Mouse (Mus musculus) hindbrain, embryonic 15.5 days (tissue): ENCODE data around the gene Epn3. TPM values are rescaled to one million over a fixed set of nuclear protein-coding genes. Genes with fewer than 3 reads are reported as not detected.
A peak's percentile ranks its signal among the peaks of the same experiment; 100 is the strongest.

Experiments used
- ATAC-seq: fragments of 200-750 bp; cut with Nextera tagmentation; 2 replicates; pipeline ENCODE4 v1.8.0; 2017; ENCODE audit warnings: low read depth, moderate number of reproducible peaks, moderate TSS enrichment; ENCODE audit not compliant: low FRiP score
- H3K27ac ChIP-seq: fragments of 300-500 bp; sonication (generic); replicated peaks from 2 replicates; pipeline ENCODE4 v1.5.1; 2015; ENCODE audit warnings: mild to moderate bottlenecking, inconsistent platforms
- H3K27me3 ChIP-seq: fragments of 300-500 bp; sonication (generic); 2 replicates; pipeline ENCODE4 v1.6.1; 2015; ENCODE audit warnings: control low read depth, inconsistent platforms
- H3K36me3 ChIP-seq: fragments of 300-500 bp; sonication (generic); 2 replicates; pipeline ENCODE4 v1.6.1; 2015; ENCODE audit warnings: control low read depth, inconsistent platforms
- H3K4me1 ChIP-seq: fragments of 300-500 bp; sonication (generic); replicated peaks from 2 replicates; pipeline ENCODE4 v1.6.1; 2015; ENCODE audit warnings: control low read depth, inconsistent platforms
- H3K4me2 ChIP-seq: fragments of 300-500 bp; sonication (generic); 2 replicates; pipeline ENCODE4 v1.6.1; 2015; ENCODE audit warnings: moderate library complexity, mild to moderate bottlenecking, inconsistent platforms
- H3K4me3 ChIP-seq: fragments of 300-500 bp; sonication (generic); 2 replicates; pipeline ENCODE4 v1.5.1; 2015; ENCODE audit warnings: mild to moderate bottlenecking, inconsistent platforms
- H3K9ac ChIP-seq: fragments of 300-500 bp; sonication (generic); 2 replicates; pipeline ENCODE4 v1.6.1; 2015; ENCODE audit warnings: inconsistent platforms
- H3K9me3 ChIP-seq: fragments of 300-500 bp; sonication (generic); 2 replicates; pipeline ENCODE4 v1.6.1; 2016; ENCODE audit warnings: control low read depth, inconsistent platforms
- WGBS: fragments of 180-500 bp; shearing (Covaris S2); methylation state at CpG from one replicate; pipeline ENCODE4 v1.1.7; 2015; 5-methylcytosine and 5-hydroxymethylcytosine counted together
- polyA plus RNA-seq: library from polyadenylated mRNA; unstranded; fragments of >200 nt; fragmentation: Nextera tagmentation; extraction: Ambion mirVana; gene quantifications from 2 replicates; pipeline ENCODE4 v1.2.1, GENCODE M21; 2015

Gene Epn3
- polyA plus RNA-seq, 1 experiment from 2014 or later = 2.5 TPM

DNA sequence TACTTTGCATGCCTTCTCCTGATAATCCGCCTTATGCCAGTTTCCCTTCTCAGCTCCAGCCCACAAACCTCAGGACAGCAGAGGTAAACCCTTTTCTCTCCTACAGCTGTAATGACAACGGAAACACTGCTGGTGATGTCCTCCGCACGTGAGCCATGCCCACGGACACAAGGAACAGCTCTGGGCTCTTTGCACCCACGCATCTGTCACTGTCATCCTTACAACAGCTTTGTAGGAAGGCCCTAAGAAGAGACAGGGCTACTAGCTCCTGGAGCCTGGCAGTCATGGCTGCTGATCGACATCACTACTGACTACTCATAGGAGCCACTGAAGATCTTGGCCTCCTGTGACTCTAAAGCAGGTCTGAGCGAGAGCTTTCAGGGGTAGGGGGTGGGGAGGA is 33.4 kb upstream of the Epn3 start:
- no peaks in the 10 kb centered on the region for H3K36me3 ChIP-seq
- H3K9me3 ChIP-seq = no peaks in the 10 kb centered on the region
- no peak for ATAC-seq
- no peak overlapping the region for H3K9ac ChIP-seq
- WGBS = 65% methylated on average over 8 of the region's 8 CpGs
- H3K4me3 ChIP-seq = no peak overlapping the region
- no peak overlapping the region for H3K27ac ChIP-seq
- H3K4me1 ChIP-seq = no peaks in the 10 kb centered on the region
- no peak overlapping the region for H3K4me2 ChIP-seq
- no peaks in the 10 kb centered on the region for H3K27me3 ChIP-seq

DNA sequence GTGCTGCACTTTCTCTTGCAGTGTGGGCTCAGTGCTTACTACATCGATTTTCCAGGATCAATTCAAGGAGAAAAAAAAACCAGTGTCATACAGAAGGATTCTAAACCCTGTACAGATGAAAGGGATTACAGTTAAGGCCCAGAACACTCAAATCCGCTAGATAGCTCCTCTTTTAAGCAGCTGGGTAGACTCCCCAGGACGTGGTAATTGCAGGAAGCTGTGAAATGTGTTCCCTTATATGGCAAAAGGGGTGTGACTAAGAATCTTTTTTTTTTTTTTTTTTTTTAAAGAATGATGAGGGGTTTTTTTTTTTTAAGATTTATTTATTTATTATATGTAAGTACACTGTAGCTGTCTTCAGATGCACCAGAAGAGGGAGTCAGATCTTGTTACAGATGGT is 29.1 kb upstream of the Epn3 start:
- H3K27ac ChIP-seq = no peak overlapping the region
- no peaks in the 10 kb centered on the region for H3K9me3 ChIP-seq
- ATAC-seq = no peak
- no peak overlapping the region for H3K4me3 ChIP-seq
- H3K9ac ChIP-seq = no peak overlapping the region
- 56% methylated on average over 3 of the region's 3 CpGs for WGBS
- H3K27me3 ChIP-seq = no peaks in the 10 kb centered on the region
- H3K4me2 ChIP-seq = no peak overlapping the region
- H3K4me1 ChIP-seq = no peaks in the 10 kb centered on the region
- no peaks in the 10 kb centered on the region for H3K36me3 ChIP-seq

DNA sequence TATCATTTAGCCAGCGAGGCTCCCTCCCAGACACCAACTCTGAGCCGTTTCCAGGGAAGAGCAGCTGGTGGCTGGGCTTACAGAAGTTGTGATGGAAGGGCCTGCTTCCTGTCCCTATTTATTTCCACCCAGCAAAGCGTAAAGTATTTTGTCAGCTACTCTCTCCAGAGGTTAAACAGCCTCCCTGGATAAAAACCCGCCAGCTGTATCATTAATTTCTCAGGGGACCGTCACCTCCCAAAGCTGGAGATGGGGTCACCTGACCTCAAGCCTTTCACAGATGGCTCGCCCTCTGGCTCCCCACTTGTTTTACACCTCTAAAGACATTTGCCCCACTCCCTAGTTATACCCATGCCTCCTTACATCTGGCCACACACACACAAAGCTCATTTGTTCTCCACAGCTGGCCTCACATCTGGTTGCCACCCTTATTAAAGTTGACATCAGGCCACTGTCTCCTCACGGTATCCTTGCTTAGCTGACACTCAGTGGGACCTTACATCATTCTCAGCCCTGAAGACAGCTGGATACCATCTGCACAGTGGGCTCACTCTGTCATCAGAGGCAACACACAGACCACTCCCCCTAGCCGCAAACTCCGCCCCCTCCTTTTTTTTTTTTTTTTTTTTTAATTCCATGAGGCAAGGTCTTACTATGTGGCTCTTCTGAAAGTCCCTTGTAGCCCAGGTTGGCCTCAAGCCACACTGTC is 26.6 kb upstream of the Epn3 start:
- Histone ChIP-seq H3K4me3 (no peak overlapping the region), H3K36me3 (no peaks in the 10 kb centered on the region), H3K9ac (no peak overlapping the region), H3K4me2 (no peak overlapping the region), H3K27me3 (no peaks in the 10 kb centered on the region), H3K4me1 (peaks cover 4% of the 10 kb centered on the region; the same call in 1 of the 2 replicates), H3K9me3 (no peaks in the 10 kb centered on the region), H3K27ac (no peak overlapping the region)
- no peak for ATAC-seq
- 31% methylated on average over 9 of the region's 9 CpGs for WGBS

DNA sequence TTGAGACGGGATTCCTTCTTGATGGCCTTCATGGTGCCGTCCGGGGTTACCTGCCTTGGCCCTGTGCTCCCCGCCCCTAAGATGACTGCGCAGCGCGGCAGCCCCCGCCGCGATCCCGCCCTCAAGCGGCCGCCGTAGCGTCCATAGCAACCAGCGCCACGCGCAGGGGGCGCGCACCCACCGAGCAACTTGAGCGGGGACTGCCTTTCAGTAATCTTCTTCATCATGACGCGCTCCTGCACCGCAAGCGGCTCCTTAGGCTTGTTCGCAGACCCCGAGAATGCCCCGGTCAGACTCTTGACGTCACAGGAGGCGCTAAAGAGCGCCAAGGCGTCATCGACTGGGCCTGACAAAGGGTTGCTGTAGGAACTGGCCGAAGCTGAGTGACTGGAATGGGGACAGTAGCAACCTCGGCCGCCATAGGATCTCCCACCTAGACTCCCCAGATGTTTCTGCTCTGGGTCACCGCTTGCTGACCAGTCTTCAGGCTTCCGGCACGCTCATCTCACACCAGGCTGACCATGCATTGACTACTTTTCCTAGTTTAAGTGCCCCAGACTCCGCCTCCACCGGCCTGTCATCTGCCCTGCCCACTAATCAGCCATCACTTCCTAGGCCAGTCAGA is 21.6 kb upstream of the Epn3 start, which contains the start of gene Mycbpap:
Mycbpap (minus strand) TSS at position 524 of the 625 bp plus-strand sequence.
- peaks cover 15% of the 10 kb centered on the region for H3K4me1 ChIP-seq
- H3K9ac ChIP-seq = peak within 1 kb of the TSS; percentile 70
- WGBS = 1% methylated on average over 42 of the region's 42 CpGs
- peak within 1 kb of the TSS; percentile 97 for H3K4me2 ChIP-seq
- H3K27ac ChIP-seq = peak within 1 kb of the TSS; percentile 42
- H3K9me3 ChIP-seq = no peaks in the 10 kb centered on the region
- H3K4me3 ChIP-seq = peak within 1 kb of the TSS; percentile 54
- H3K27me3 ChIP-seq = no peaks in the 10 kb centered on the region
- H3K36me3 ChIP-seq = no peaks in the 10 kb centered on the region
- ATAC-seq = peak; percentile 86

DNA sequence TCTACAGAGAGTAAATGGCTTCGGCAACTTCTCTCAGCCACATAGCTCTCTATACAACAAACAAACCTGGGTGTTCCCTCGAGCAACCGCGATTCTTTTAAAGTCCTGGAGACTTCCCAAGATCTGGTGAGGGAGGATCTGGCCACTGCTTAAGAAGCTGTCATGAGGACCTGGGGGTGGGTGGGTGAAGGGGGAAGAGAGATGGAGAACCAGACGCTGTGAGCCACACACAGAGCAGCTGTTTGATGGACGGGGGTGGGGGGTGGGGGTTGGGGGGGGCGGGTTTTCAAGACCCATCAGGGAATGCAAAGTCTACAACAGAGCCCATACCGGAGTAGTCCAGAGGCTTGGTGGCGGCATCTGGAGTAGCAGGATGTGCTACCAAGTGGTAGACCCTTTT is 13.7 kb upstream of the Epn3 start:
- Histone ChIP-seq H3K4me3 (no peak overlapping the region), H3K9ac (no peak overlapping the region), H3K4me1 (no peaks in the 10 kb centered on the region), H3K36me3 (no peaks in the 10 kb centered on the region), H3K4me2 (no peak overlapping the region), H3K27me3 (no peaks in the 10 kb centered on the region), H3K9me3 (no peaks in the 10 kb centered on the region), H3K27ac (no peak overlapping the region)
- no peak for ATAC-seq
- WGBS = 68% methylated on average over 9 of the region's 9 CpGs

DNA sequence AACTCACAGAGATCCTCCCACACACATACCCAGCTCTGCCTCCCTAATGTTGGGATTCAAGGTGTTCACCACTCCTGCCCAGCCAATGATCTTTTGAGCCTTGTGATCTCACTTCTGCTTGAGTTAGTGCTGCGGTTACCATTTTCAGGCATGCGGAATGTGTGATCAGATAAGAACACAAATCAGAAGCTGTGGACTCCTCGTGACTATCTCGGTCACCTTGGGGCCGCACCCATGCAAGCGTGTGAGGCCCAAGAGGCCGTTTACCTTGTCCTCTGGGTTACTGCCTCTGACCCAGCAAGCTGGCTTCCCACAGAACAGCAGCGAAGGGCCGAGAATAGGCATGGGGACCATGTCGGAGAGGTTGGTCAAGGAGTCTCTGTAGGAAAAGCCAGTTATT is 9.2 kb upstream of the Epn3 start:
- Histone ChIP-seq H3K27me3 (no peaks in the 10 kb centered on the region), H3K36me3 (no peaks in the 10 kb centered on the region), H3K4me3 (no peak overlapping the region), H3K9me3 (no peaks in the 10 kb centered on the region), H3K4me2 (no peak overlapping the region), H3K9ac (no peak overlapping the region), H3K4me1 (no peaks in the 10 kb centered on the region), H3K27ac (no peak overlapping the region)
- 92% methylated on average over 10 of the region's 10 CpGs for WGBS
- ATAC-seq = no peak

DNA sequence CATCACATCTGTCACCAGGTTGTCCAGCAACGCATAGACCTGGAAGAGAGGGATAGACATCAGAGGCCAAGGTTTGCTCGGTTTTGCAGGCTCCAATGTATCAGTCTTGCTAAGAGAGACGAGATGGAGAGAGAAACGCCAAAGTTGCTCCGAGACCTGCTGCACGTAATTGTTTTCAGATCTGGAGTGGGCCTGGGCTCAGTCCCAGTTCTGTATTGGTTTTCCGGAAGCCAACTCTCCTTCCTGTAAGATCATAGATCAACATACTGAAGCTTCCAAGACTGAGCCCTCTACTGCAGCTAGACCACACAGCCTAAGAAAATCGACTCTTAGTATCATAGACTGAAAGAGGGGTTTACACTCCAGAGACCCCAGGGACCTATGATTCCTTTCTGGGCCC is 1.7 kb upstream of the Epn3 start:
- WGBS = 91% methylated on average over 8 of the region's 8 CpGs

DNA sequence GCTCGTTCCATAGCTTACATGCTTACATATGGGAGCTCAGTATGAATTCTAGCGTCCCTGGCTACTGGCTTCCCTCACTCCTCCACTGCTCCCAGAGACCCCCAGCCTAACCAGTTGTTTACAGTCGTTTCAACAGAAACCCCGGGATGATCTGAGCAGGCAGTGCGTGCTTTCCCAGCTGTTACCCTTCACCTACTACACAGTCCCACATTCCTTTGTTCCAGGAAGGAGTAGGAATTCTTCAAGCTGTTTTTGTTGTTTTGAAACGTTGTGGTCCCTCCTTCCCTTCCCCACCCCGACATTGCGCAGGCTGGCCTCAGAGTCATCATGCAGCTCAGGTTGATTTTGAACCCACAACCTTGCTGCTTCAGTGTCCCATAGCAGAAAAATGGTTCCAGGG is 588 bp upstream of the Epn3 start:
- Histone ChIP-seq H3K9me3 (no peaks in the 10 kb centered on the region), H3K4me2 (0 out of 2 replicates have a peak overlapping the region, but pooled peaks have one; percentile 57), H3K9ac (no peak overlapping the region), H3K4me3 (no peak overlapping the region; the same call in 1 of the 2 replicates), H3K27me3 (peaks cover 7% of the 10 kb centered on the region; the same call in 1 of the 2 replicates), H3K36me3 (no peaks in the 10 kb centered on the region), H3K4me1 (peaks cover 24% of the 10 kb centered on the region), H3K27ac (no peak overlapping the region)
- 27% methylated on average over 8 of the region's 8 CpGs for WGBS
- 0 out of 2 replicates have a peak, but pooled peaks have one; percentile 9 for ATAC-seq

More for the DNA sequence above, 1.7 kb upstream of the Epn3 start:
- Histone ChIP-seq H3K9ac (no peak overlapping the region), H3K4me3 (no peak overlapping the region), H3K27ac (no peak overlapping the region), H3K36me3 (no peaks in the 10 kb centered on the region), H3K4me1 (peaks cover 24% of the 10 kb centered on the region), H3K27me3 (peaks cover 7% of the 10 kb centered on the region; the same call in 1 of the 2 replicates), H3K9me3 (no peaks in the 10 kb centered on the region), H3K4me2 (no peak overlapping the region)
- ATAC-seq = no peak

DNA sequence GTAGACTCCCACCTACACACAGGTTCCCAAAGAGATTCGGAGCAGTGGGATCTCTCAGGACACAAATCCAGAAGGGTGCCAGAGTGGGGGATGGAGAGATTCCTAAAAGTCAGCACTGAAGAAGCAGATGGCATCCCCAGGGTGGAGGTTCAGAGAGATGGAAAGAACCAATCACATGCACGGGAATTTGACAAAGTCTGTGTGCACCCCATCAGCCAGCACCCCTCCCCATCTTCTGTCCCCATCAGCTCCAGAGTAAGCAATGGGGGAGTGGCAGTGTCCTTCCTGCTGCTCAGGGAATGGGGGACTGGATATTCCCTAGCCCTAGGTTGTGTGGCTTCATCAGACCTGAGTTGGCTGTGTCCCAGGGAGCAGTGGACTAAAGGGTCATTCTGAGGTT is 739 bp downstream of the Epn3 start:
- Histone ChIP-seq H3K36me3 (no peaks in the 10 kb centered on the region), H3K4me1 (peaks cover 24% of the 10 kb centered on the region), H3K9ac (no peak overlapping the region), H3K27me3 (peaks cover 7% of the 10 kb centered on the region; the same call in 1 of the 2 replicates), H3K4me2 (peak overlapping the region; percentile 57), H3K9me3 (no peaks in the 10 kb centered on the region), H3K4me3 (peak overlapping the region; percentile 29; the same call in 1 of the 2 replicates), H3K27ac (no peak overlapping the region)
- 0 out of 2 replicates have a peak, but pooled peaks have one; percentile 39 for ATAC-seq
- WGBS = 6% methylated on average over 2 of the region's 2 CpGs

DNA sequence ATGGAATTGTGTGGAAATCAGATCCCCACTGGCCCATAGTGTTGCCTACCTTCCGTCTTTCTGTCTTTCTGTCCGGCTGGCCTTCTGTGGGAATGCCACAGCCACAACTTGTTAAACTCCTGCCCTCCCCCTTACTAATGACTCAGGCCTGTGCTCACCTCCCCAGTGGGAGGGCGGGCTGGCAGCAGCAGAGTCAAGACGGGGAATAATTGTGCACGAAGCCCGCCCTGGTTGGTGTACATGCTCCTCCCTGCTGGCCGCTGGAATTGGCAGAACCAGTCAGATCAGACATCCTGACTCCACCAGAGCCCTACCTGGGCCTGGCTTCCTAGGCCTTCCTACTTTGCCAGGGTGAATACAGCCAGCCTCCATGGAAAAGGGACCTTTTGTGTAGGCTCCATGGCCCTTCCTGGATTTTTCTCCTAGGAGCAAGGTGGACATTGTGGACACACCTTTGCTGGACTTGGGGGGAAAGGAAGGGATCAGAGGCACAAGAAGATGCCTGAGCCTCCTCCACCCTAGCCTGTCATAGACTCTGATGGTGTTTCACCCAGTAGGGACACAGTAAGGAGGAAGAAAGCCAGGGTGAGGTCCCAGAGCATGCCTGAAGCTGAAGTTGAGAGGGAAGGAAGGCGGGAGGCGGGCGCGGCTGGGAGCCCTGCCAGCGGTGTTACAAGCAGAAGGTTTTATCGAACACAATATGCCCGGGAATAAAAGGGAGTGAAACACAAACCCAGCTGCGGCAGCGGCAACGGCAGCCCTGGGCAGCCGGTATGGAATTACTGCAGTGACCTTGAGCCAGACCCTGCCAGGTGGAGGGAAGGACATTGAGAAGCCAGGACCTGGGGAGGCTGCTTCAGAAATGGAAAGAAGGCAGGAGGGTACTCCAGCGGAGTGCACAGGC is 1.4 kb downstream of the Epn3 start:
- no peaks in the 10 kb centered on the region for H3K9me3 ChIP-seq
- H3K27ac ChIP-seq = no peak overlapping the region
- no peaks in the 10 kb centered on the region for H3K36me3 ChIP-seq
- peaks cover 24% of the 10 kb centered on the region for H3K4me1 ChIP-seq
- peak overlapping the region; percentile 57 for H3K4me2 ChIP-seq
- ATAC-seq = no peak; the same call in 1 of the 2 replicates
- no peak overlapping the region for H3K4me3 ChIP-seq
- 20% methylated on average over 19 of the region's 19 CpGs for WGBS
- no peak overlapping the region for H3K9ac ChIP-seq
- peaks cover 7% of the 10 kb centered on the region for H3K27me3 ChIP-seq

DNA sequence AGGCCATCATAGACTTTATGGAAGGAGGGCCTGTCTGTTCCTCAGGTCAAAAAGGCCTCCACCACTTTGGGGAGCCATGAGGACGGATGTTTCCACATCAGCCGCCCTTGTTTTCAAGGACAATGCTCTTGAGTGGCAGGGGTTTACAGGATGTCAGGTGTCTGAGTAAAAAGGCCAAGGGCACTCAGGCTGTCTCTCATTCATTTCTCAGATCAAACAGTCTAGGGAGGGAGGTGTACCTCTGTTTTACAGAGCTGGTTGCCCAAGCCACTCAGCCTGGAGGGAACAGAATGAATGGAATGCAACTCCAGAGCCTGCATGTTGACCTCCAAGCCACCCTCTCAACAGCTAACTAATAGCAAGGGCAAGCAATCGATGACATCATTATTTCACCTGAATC is 4.4 kb downstream of the Epn3 start:
- H3K27me3 ChIP-seq = peaks cover 11% of the 10 kb centered on the region
- 79% methylated on average over 3 of the region's 3 CpGs for WGBS
- ATAC-seq = no peak

More for the DNA sequence above, 4.4 kb downstream of the Epn3 start:
- no peak overlapping the region for H3K9ac ChIP-seq
- H3K4me1 ChIP-seq = peaks cover 36% of the 10 kb centered on the region
- no peaks in the 10 kb centered on the region for H3K9me3 ChIP-seq
- H3K27ac ChIP-seq = no peak overlapping the region
- H3K36me3 ChIP-seq = no peaks in the 10 kb centered on the region
- no peak overlapping the region for H3K4me2 ChIP-seq
- H3K4me3 ChIP-seq = no peak overlapping the region
